Mouse (Mus musculus) layer of hippocampus, postnatal 36 days (tissue): ENCODE measurements around the gene Bspry. TPM values are rescaled to one million over a fixed set of nuclear protein-coding genes. Genes with fewer than 3 reads are reported as not detected.

ENCODE experiments used
- DNase-seq, 2 experiments: peaks; one replicate each; pipeline ENCODE4 v3.0.0; 2022
- total RNA-seq, 2 experiments: library from RNA; stranded (reverse); gene quantifications; 2 replicates each; pipeline ENCODE4 v1.2.3; 2021

Bspry gene
- total RNA-seq, 2 experiments from 2014 or later, result 0.52 to 0.73 TPM

DNA sequence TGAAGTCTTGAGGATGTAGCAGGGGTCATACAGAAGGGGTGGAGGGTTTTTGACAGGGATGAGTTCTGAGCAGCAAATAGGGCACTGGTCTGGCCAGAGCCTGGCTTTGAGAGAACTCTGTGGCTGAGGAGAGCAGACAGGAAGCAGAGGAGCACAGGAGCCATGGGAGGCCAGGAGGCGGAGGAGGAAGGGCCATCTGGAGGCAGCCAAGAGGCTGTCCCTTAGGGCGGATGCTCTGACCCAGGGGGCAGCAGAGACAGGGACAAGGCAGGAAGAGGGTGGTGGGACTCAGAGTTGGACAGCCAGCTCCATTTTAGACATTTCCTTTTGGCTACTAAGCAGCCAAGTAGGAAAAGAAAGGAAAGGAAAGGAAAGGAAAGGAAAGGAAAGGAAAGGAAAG, 36.2 kb downstream of the Bspry start:
- DNase-seq, result no peak

DNA sequence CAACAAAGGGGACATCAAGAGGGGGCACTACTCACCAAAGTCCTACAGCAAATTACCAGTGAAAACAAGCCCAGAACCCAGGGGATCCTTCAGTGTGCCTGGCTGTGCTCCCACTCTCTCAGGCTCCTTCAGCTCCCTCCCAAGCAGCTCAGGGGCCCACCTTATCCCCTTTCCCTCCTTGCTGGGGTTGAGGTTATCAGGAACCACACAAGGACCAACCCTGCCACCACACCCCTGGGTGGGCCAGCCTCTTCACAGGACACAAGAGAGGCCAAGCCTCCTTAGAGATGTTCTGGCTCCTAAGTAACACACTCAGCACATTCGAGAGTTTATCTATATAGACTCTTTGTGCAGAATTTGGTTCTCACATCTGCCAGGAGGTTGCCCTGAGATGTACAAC, 36.7 kb downstream of the Bspry start:
- DNase-seq, result no peak

DNA sequence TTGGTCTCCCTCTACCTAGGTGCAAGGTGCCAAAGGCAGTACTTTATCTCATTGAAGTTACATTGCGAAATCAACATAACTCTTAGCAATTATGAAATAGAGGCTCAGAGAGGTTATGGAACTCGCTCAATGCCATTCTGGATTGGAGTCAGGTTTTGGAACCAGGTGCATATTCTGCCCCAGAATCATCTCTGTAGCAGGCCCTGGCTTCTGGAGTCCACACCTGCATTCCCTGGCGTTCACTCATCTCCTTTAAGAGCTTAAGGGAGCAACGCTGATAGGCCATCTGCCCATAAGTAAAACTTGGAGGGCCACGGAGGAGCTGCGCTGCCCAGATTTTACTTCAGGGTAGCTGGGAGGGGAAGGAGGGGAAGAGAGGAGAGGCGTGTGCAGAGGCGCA, 37.2 kb downstream of the Bspry start:
- DNase-seq, result no peak

DNA sequence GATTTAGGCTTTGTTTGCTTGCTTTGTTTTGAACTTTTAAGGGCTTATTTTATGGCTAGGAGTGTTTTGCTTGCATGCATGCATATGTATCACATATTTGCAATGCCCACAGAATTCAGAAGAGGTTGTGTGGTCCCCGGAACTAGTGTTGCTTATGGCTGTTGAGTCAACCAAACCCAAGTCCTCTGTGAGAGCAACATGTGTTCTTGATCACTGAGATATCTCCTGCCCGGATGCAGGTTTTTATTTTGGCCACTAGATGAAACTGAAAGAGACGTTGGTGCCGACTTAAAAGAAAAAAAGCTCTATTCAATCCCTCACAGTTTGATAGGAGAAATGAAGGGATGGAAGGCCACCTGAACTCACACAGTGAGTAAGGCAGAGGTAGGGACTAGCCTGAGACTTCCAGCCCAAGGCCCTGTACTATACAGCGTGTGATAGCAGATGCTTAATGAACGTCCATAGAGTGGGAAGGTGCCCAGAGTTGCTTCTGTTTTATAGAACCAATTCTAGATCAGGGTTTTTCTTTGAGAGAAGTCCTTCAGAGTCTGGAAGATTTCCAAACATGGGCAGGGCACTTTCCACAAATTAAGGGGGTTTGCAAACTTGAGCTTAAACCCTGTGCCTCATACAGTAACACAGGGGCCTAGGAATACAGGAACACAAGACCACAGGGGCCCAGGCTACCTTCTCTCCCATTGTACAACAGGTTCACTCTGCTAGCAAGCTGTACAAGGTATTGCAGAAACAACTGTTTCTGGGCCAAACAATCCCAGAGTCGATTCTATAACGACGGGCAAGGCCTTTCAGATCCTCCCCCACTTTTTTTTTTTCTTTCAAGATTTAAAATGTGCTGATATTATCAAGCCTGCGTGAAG, 37.9 kb downstream of the Bspry start:
- DNase-seq, result no peak

DNA sequence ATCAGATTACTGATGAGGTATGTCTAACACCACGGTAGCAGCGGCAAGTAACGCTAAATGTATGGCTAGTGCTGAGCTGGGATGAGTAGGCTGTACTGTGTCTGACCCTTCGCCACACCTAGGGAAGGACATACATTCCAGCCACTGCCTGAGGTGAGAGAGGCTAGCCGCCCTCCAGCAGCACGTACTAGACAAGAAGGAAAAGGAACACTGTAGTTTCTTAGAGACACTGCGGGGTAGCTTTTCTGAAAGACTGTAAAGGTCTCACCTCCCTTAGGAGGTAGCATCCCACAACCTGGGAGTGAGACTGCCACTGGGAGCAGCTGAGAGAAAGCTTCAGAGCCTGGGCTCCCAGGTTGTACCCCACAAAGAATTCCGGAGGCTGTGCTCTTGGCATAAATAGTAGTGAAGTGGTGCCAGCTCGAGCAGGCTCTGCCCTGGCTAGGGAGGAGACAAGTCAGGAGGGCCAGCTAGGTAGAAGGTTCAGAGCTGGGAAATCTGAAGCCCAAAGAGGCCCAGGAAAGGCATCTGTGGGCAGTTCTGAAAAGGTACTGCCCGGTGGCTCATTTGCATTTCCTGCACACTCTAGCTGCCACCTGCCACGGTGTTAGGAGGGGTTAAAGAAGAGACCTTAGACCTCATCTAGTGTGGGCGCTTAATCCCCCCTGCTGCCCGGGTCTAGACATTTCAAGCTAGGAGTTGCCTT, 38.7 kb downstream of the Bspry start:
- no peak for DNase-seq

DNA sequence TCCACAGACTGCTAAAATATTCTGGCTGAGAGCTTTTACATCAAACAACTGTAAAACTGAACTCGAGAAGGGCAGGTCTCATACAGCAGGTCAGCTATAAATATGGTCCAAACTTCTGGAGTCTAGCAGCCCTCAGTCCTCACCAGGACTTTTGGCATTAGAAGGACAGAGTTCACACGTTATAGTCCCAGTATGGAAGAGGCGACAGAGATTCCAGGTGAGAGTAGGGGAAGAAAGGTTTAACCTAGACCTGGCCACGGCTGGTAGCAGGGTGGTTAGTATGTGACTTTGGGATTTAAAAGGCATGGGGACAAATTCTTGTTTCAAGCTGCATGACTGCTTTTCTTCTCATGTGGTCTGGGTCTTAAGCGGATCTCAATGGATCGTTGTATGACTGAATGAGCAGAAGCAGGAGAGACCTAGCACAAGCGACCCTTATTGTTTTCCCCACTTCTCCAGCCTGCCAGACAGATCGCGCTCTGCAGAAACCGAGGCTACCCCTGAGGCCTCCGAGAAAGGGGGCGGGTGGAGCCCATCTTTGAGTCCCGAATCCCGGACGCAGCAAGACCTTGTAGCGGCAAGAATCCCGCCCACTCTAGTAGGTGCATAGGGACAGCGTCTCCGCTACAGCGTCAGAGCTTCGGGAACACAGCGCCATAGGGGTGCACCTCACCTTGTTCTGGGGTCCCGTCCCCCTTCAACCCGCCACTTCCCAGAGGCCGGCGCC, 39.4 kb downstream of the Bspry start:
- no peak for DNase-seq

DNA sequence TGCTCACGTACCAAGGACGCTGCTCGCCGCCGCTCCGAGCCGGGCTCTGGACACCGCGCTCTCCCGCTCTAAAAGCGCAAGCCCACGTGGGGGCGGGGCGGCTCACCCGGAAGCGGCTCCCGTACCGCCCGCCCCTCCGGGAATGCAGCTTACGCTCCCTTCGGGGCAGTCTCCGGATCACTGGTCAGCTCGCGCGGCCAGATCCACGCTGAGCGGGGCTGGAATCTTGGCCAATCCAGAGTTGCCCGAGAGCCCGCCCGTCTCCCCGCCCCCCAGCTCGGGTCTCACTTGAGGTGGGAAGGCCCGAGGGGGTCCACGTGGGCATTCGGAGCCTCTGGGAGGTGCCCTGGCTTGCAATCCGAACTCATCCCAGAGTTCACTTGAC, 40.0 kb downstream of the Bspry start, which contains the start of gene Alad:
Gene Alad, minus strand, starts transcription at position 70 of the 385 bp plus-strand sequence.
- peak; percentile 82 to 86 for DNase-seq

DNA sequence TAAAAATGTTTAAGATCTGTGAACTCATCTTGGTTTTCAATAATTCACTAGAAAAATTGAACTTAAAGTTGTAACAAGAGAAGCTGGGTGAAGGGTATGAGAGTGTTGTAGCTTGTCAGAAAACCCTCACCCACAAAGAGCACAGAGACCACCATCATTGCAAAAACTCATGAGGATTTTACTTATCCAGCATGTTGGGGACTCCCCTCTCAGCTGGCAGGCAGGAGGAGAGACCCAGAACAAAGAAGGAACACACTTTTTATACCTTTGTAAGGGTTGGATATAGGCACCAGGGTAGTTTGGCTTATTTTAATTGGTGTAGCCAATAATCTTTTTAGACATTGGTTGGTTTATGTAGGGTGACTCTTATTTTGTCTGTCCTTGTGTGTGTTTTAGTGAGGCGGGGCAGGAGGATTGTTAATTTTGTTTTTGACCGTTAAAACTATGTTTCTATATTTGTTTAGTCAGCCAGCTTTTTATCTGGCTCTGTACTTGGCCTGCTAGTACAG, 41.1 kb downstream of the Bspry start:
- DNase-seq, result no peak

DNA sequence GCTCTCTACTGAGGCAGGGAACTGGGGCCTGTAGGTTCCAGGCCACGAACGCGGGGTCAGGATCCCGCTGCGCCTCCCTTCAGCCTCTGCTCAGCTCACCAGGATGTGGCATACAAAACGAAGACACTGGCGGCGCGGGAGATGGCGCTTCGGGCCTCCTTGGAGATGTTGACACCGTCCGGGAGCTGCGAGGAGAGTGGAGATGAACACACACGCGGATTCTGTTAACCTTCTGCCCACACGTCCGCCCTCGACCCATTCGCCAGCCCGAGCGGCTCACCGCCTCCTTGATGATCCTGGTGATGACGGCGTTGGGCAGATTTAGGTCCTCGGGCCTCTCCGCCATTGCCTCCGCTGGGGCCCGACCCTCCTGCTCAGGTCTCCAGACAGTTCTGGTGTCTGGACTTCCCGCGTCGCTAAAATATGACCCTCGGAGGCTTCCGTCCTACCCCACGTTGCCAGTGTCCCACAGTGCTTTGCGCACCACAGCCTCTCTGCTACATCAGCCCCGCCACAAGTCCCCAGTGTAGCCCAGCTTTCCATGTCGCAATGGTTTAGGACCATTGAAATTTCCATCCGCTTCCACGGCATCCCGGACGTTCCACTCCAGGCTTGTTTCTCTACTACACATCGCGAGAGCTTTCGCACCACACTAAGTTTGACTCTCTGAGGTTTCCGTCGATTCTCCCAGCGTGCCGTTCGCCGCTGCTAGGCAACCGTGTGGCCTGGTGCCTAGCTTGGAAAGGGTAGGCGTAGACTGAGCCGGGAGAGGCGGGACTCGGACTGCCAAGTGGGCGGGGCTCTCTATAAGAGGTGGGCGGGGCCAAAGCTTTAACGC, 45.0 kb downstream of the Bspry start, which contains the start of the genes Pole3 and 4933430I17Rik:
Gene Pole3, minus strand, starts transcription at position 418 of the 838 bp plus-strand sequence.
Gene 4933430I17Rik, plus strand, starts transcription at position 719 of the 838 bp plus-strand sequence.
- peak; percentile 96 for DNase-seq

DNA sequence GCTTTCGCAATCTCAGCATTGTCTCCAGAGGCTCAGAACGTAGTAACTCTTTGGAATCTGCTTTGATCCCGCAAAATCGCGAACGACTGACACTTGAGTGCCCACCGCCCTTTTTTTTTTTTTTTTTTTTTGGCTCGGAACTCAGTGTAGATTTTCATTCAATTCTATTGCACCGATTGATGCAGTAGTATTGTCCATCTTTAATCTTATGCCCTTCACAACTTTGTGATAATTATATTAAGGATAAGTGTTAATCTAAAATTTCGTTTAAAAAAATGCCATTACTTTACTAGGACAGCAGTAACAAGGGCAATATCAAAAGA, 45.6 kb downstream of the Bspry start:
- no peak for DNase-seq

DNA sequence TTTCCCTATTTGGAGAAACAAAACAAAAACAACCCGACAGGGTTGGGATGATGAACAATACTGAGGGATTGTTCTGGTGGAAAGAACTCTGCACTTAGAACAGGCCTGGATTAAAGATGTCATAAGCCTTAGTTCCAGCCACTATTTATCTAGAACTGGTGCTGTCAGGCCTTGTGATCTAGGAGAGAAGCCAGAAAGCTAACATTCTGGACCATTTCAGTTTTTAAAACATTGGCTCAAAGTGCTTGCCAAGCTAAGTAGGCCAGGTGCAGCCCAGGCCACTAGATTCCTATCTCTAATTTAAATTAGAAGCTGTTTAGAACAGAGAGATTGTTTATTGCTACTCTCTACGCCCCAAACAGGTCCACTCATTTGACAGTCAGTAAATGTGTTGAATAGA, 46.4 kb downstream of the Bspry start:
- no peak for DNase-seq

DNA sequence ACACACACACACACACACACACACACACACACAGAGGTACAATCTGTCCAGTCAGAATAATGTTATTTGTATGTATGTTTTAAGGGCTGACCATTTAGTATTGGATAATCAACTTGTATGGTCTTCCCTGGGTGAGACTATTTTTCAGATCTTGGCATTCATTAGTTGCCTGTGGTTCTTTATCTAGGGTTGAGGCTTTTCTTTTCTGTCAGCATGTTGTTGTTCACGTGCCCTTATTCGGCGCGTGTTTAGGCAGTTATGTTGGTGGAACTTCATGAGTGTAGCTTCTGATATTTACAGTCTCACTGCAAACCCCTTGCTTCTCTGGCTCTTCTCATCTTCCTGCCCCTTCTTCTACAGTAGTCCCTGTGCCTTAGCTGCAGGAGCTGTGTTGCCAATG, 47.8 kb downstream of the Bspry start:
- no peak for DNase-seq

DNA sequence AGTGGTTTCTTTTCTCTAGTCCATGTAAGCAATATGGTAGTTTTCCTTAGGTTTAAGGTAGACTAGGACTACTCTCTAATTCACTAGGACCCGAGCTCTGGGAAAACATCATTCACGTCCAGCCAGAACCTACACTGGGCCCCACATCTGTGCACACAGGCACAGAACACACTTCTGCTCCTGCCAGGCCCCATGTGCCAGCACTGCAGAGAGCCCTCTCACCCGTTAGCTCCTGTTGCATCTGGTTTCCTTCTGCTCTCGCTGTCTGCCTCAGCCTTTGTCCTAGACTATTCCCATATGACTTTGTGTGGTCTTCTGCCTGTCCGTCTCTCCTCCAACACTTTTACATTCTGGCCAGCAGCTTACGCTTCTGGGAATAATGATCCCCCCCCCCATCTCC, 53.9 kb downstream of the Bspry start:
- DNase-seq, result no peak

DNA sequence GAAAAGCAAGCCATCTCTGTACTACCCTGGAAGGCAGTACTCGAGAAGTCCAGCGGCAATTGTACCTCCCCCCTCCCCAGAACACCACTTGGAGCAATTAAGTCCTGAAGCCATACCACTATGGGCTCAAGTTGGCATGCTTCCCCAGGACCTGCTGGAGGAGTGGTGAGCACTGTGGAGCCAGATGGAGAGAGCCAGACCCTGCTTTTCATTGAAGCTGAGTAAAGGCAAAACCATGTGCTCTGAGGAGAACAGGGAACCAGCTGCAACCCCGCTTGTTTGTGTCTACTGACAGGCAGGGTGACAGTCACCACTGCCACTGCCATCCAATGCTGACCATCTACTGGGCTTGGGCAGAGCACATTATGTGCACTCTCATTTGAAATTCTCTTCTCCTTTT, 61.9 kb downstream of the Bspry start:
- DNase-seq, result no peak

DNA sequence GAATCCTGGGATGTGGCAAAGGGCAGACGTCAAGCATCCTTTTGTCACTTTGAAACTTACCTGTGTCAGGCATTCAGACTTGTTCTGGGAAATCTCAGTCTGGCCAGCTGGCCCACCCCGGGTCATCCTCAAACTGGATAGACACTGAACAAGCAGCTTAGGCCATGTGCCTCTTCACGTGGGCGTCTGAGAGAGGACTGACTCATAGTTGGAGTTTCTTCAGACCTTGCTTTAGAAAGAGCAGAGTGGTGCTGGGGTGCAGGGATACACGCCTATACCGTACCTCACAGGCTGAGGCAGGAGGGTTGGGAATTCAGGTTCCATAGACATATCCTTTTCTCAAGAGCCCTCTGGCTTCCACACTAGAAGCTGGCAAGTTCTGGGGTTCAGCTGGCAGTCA, 63.9 kb downstream of the Bspry start:
- no peak for DNase-seq

DNA sequence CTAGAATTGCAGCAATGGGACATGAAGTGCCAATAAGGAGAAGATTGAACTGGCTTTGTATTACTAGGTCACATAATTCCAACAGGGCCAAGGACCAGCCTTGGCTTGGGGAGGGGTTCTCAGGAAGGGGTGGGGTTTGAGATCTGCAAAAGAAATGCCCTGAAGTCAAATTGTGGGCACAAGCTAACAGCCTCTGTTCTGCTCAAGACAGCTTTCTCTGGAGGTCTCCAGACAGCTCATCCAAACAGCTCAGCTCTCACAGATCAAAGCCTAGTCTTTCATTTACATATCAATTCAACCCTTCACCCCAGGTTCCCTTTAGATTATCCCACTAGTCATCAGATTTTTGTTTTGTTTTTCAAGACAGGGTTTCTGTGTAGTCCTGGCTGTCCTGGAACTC, 64.9 kb downstream of the Bspry start:
- no peak for DNase-seq

Other genes starting within 250 kb of the Bspry start
- gene Zfp37, start 249.0 kb upstream of the Bspry start, total RNA-seq, result 10 to 100 TPM; 25.4 to 26.1 TPM
- 10 to 100 TPM in 1 of 2 experiments, 1 to 10 TPM in 1; 9.3 to 10.5 TPM for gene Slc31a2, start 217.5 kb upstream of the Bspry start, total RNA-seq
- 10 to 100 TPM; 36.9 to 41.0 TPM for gene Fkbp15, start 119.5 kb upstream of the Bspry start, total RNA-seq
- 10 to 100 TPM; 13.0 to 14.4 TPM for gene Slc31a1, start 119.3 kb upstream of the Bspry start, total RNA-seq
- gene Cdc26, start 71.4 kb upstream of the Bspry start, total RNA-seq, result 10 to 100 TPM; 47.5 to 51.8 TPM
- 10 to 100 TPM; 13.1 to 15.0 TPM for gene Prpf4, start 71.3 kb upstream of the Bspry start, total RNA-seq
- gene Rnf183, start 44.8 kb upstream of the Bspry start, total RNA-seq, result not detected
- gene Wdr31, start 9.2 kb upstream of the Bspry start, total RNA-seq, result 1 to 10 TPM; 7.8 to 8.6 TPM
- 10 to 100 TPM; 10.4 to 10.5 TPM for gene Hdhd3, start 23.4 kb downstream of the Bspry start, total RNA-seq
- 10 to 100 TPM; 24.3 to 28.8 TPM for gene Alad, start 39.9 kb downstream of the Bspry start, total RNA-seq
- 10 to 100 TPM; 22.2 to 23.7 TPM for gene Pole3, start 45.0 kb downstream of the Bspry start, total RNA-seq
- gene 4933430I17Rik, start 45.3 kb downstream of the Bspry start, total RNA-seq, result under 1 TPM in 1 of 2 experiments, not detected in 1; 0.20 TPM
- gene Rgs3, start 79.8 kb downstream of the Bspry start, total RNA-seq, result 10 to 100 TPM; 14.8 to 19.8 TPM